Mouse (Mus musculus): ENCODE measurements around the gene Foxn1. TPM values are rescaled to one million over a fixed set of nuclear protein-coding genes. Genes with fewer than 3 reads are reported as not detected.

Gene Foxn1
- total and polyA plus RNA-seq, 2 experiments from 2014 or later: not detected

DNA sequence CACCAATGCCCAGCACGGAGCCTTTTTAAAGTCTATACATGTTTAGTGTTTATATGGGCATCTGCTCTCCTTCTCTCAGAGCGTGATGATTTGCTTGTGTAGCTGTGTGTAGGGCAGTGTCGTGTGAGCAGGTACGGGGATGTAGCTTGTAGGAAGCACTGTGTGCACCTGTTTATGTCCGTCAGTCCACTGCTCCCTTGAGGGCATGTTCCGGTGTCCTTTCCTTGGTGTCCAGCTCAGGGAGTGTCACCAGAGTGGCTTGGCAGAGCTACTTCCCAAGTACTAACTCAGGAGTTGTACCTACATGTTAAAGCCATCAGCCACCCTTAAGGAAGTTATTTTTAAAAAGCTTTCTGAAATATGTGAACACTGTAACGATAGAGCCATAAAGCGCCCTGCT, 49.3 kb downstream of the Foxn1 start:
- Histone ChIP-seq H3K9me3 (ENCODE audit: low read length) (no peaks in the 10 kb centered on the region), H3K4me3 (ENCODE audit: low read depth, low read length) (no peak overlapping the region), H3K27me3 (ENCODE audit: insufficient read depth, low read length) (no peaks in the 10 kb centered on the region), H3K36me3 (ENCODE audit: insufficient read depth, low read length) (peaks cover 50% of the 10 kb centered on the region), H3K4me1 (ENCODE audit: insufficient read depth, low read length) (no peaks in the 10 kb centered on the region), H3K4me2 (ENCODE audit: low read depth, low read length, poor library complexity, severe bottlenecking) (no peak overlapping the region), H3K9ac (replicated peaks; ENCODE audit: low read length, poor library complexity, severe bottlenecking) (no peak overlapping the region), H3K27ac (ENCODE audit: low read depth, low read length) (no peak overlapping the region)
- TF ChIP-seq CTCF (IDR thresholded peaks at IDR 0.05): no peak
- ATAC-seq (ENCODE audit: low FRiP score) (no peak), DNase-seq (ENCODE audit: low spot score) (no peak)
- WGBS: 98% methylated on average over 8 of the region's 8 CpGs

DNA sequence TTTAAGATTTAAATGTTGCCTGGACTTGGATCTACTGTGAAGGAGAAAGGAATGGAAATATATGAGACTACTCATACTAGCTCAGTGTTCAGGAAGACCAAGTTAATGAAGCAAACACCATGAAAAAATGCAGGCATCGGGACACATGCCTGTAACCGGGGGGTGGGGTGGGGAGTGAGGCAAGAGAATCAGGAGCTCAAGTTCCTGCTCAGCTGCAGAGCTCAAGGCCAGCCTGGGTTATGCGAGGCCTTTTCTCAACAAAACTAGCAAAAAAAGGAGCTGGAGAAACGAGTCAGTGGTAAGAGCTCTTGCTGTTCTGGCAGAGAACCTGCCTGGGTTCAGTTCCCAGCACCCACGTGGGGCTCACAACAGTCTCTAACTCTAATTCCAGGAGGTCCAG, 52.4 kb downstream of the Foxn1 start:
- peaks cover 33% of the 10 kb centered on the region for H3K36me3 ChIP-seq (ENCODE audit: insufficient read depth, low read length)
- peaks cover 4% of the 10 kb centered on the region; the same call in 1 of the 2 replicates for H3K4me1 ChIP-seq (ENCODE audit: insufficient read depth, low read length)

DNA sequence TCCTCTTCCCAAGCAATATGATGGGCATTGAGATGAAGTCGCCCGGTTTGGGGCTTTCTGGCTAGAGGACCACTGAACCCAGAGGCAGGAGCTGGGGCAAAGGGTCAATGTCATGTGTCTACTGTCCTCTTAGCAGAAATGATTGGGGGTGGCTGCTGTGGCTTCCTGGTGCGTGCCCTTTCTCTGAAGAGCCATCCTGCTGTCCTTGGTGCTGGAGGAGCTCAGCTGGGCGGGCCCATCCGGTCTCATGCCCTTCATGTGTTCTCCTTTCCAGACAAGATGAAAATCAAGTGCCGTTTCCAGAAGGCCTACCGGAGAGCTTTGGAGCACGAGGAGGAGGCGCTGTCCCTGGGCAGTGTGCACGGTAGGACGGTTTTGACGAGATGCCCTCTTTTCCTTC, 53.7 kb downstream of the Foxn1 start:
- Histone ChIP-seq H3K4me2 (ENCODE audit: low read depth, low read length, poor library complexity, severe bottlenecking) (no peak overlapping the region), H3K9ac (replicated peaks; ENCODE audit: low read length, poor library complexity, severe bottlenecking) (no peak overlapping the region), H3K36me3 (ENCODE audit: insufficient read depth, low read length) (peaks cover 32% of the 10 kb centered on the region), H3K9me3 (ENCODE audit: low read length) (no peaks in the 10 kb centered on the region), H3K4me3 (ENCODE audit: low read depth, low read length) (no peak overlapping the region), H3K27ac (ENCODE audit: low read depth, low read length) (no peak overlapping the region), H3K4me1 (ENCODE audit: insufficient read depth, low read length) (peaks cover 5% of the 10 kb centered on the region; the same call in 1 of the 2 replicates), H3K27me3 (ENCODE audit: insufficient read depth, low read length) (no peaks in the 10 kb centered on the region)
- WGBS: 96% methylated on average over 12 of the region's 12 CpGs
- TF ChIP-seq CTCF (IDR thresholded peaks at IDR 0.05): no peak
- DNase-seq (ENCODE audit: low spot score): no peak
- no peak for ATAC-seq (ENCODE audit: low FRiP score)

More for the DNA sequence above, 52.4 kb downstream of the Foxn1 start:
- Histone ChIP-seq H3K9me3 (ENCODE audit: low read length) (no peaks in the 10 kb centered on the region), H3K9ac (replicated peaks; ENCODE audit: low read length, poor library complexity, severe bottlenecking) (no peak overlapping the region), H3K4me2 (ENCODE audit: low read depth, low read length, poor library complexity, severe bottlenecking) (no peak overlapping the region), H3K27ac (ENCODE audit: low read depth, low read length) (no peak overlapping the region), H3K27me3 (ENCODE audit: insufficient read depth, low read length) (no peaks in the 10 kb centered on the region), H3K4me3 (ENCODE audit: low read depth, low read length) (no peak overlapping the region)
- no peak for TF ChIP-seq CTCF (IDR thresholded peaks at IDR 0.05)
- ATAC-seq (ENCODE audit: low FRiP score): no peak
- no peak for DNase-seq (ENCODE audit: low spot score)
- 90% methylated on average over 5 of the region's 5 CpGs for WGBS

DNA sequence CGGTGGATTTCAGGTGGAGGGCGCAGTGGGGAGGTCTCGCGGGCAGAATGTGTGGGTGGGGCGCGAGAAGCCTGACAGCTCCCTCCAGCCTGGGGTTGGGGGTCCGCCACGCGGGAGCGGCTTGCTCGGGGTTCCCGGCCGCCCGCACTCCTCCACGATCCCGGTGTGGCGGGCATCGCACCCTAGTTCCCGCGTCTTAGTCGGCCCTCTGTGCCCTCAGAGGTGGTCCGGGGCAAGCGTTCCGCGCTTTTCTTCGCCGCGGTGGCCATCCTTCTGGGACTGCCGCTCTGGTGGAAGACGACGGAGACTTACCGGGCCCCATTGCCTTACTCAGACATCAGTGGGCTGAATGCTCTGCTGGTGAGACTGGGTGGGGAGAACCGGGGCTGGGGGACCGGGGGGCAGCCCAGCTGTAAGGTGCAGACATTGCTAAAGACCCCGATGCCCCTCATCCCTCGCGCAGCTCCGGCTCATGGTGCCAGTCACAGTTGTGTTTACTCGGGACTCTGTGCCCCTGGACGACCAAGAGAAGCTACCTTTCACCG, 57.8 kb downstream of the Foxn1 start:
- WGBS: under 1% methylated on average over 41 of the region's 41 CpGs
- peaks cover 5% of the 10 kb centered on the region; the same call in 1 of the 2 replicates for H3K4me1 ChIP-seq (ENCODE audit: insufficient read depth, low read length)
- no peak for DNase-seq (ENCODE audit: low spot score)
- H3K4me3 ChIP-seq (ENCODE audit: low read depth, low read length): peak overlapping the region; percentile 78
- peak overlapping the region; percentile 79 for H3K9ac ChIP-seq (replicated peaks; ENCODE audit: low read length, poor library complexity, severe bottlenecking)
- H3K27me3 ChIP-seq (ENCODE audit: insufficient read depth, low read length): no peaks in the 10 kb centered on the region
- no peak overlapping the region for H3K27ac ChIP-seq (ENCODE audit: low read depth, low read length)
- H3K4me2 ChIP-seq (ENCODE audit: low read depth, low read length, poor library complexity, severe bottlenecking): peak overlapping the region; percentile 88
- no peaks in the 10 kb centered on the region for H3K9me3 ChIP-seq (ENCODE audit: low read length)
- peak; percentile 67 for ATAC-seq (ENCODE audit: low FRiP score)
- no peak for TF ChIP-seq CTCF (IDR thresholded peaks at IDR 0.05)
- peaks cover 12% of the 10 kb centered on the region for H3K36me3 ChIP-seq (ENCODE audit: insufficient read depth, low read length)

DNA sequence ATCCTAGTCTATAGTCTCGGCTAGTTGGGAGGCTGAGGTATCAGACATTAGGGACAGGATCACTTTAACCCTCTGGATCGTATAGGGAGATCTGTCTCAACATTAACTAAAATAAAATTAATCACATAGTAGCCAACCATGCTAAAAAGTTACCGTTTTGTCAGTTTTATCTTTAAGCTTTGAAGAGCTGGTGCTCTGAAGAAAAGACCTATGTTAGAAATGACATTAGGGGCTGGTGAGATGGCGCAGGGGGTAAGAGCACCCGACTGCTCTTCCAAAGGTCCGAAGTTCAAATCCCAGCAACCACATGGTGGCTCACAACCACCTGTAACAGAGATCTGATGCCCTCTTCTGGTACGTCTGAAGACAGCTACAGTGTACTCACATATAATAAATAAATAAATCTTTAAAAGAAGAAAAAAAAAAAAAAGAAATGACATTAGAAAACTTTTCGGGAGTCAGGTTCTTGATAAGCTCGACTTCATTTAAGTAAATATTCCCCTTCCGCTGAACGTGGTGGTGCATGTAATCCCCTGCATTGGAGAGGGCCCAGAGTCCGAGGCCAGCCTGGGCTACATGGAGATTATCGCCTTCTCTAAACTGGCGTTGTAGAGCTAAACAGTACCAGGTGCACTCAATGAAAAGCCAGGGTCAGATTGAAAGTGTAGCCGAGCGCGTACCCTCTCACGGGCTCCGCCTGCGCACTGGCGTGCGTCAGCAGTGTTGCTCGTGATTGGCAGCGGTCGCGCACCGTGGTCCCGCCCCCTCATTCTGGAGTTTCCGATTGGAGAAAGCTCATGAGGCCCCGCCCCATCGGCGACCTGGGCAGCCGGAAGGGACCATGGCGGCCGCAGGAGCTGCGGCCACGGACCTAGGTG, 58.5 kb downstream of the Foxn1 start, which contains the start of gene Pigs:
TSS of gene Pigs (plus strand) at position 782 of the 878 bp plus-strand sequence.
- Histone ChIP-seq H3K9me3 (ENCODE audit: low read length) (no peaks in the 10 kb centered on the region), H3K4me2 (ENCODE audit: low read depth, low read length, poor library complexity, severe bottlenecking) (peak within 1 kb of the TSS; percentile 88), H3K9ac (replicated peaks; ENCODE audit: low read length, poor library complexity, severe bottlenecking) (peak within 1 kb of the TSS; percentile 79), H3K27ac (ENCODE audit: low read depth, low read length) (no peak within 1 kb of the TSS), H3K4me1 (ENCODE audit: insufficient read depth, low read length) (peaks cover 5% of the 10 kb centered on the region; the same call in 1 of the 2 replicates), H3K36me3 (ENCODE audit: insufficient read depth, low read length) (peaks cover 6% of the 10 kb centered on the region; the same call in 1 of the 2 replicates), H3K4me3 (ENCODE audit: low read depth, low read length) (peak within 1 kb of the TSS; percentile 78), H3K27me3 (ENCODE audit: insufficient read depth, low read length) (no peaks in the 10 kb centered on the region)
- peak; percentile 96 for DNase-seq (ENCODE audit: low spot score)
- WGBS: 12% methylated on average over 37 of the region's 37 CpGs
- TF ChIP-seq CTCF (IDR thresholded peaks at IDR 0.05): peak; percentile 45; the same call in 1 of the 2 replicates
- ATAC-seq (ENCODE audit: low FRiP score): peak; percentile 95

DNA sequence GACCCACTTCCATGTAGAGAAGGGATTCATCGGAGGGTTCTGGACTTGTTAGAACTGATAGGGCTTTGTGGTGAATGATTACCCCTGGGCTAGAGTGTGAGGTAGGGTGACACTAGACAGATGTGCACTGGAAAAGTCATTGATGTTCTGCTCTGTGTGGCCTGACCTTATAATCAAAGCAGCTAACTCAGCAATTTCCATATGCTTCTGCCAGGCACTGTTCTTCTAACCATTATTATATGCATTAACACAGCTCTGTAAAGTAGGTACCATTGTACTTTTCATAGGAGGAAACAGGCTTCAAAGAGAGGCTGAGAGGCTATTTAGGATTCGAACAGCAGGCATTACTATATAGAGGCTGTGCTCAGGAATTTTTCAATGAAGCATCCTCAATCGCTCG, 59.1 kb downstream of the Foxn1 start:
- WGBS: 94% methylated on average over 4 of the region's 4 CpGs
- Histone ChIP-seq H3K4me2 (ENCODE audit: low read depth, low read length, poor library complexity, severe bottlenecking) (no peak overlapping the region), H3K4me1 (ENCODE audit: insufficient read depth, low read length) (peaks cover 8% of the 10 kb centered on the region; the same call in 1 of the 2 replicates), H3K4me3 (ENCODE audit: low read depth, low read length) (no peak overlapping the region), H3K27me3 (ENCODE audit: insufficient read depth, low read length) (no peaks in the 10 kb centered on the region), H3K36me3 (ENCODE audit: insufficient read depth, low read length) (0 out of 2 replicates have a peak, but pooled peaks cover 2% of the 10 kb centered on the region), H3K9ac (replicated peaks; ENCODE audit: low read length, poor library complexity, severe bottlenecking) (no peak overlapping the region), H3K27ac (ENCODE audit: low read depth, low read length) (no peak overlapping the region), H3K9me3 (ENCODE audit: low read length) (no peaks in the 10 kb centered on the region)
- ATAC-seq (ENCODE audit: low FRiP score) (no peak), DNase-seq (ENCODE audit: low spot score) (no peak)
- no peak for TF ChIP-seq CTCF (IDR thresholded peaks at IDR 0.05)

All from midbrain, postnatal 0 days (tissue).